Mouse (Mus musculus): ENCODE results near the gene Tns4. TPM values are rescaled to one million over a fixed set of nuclear protein-coding genes. Genes with fewer than 3 reads are reported as not detected.

Gene Tns4
- 0.14 TPM for polyA plus RNA-seq (2017; shearing (Covaris generic))

GRCm38 (mm10) chr11:99089077-99089601, at the start of gene Tns4:
TSS of gene Tns4 (minus strand) at chr11:99089306.

GRCm38 (mm10) chr11:99041051-99041729, 47.9 kb downstream of the Tns4 start, which contains the start of gene Igfbp4:
TSS of gene Igfbp4 (plus strand) at chr11:99041244.

GRCm38 (mm10) chr11:99023500-99024467, 65.3 kb downstream of the Tns4 start, which contains the start of gene Top2a:
TSS of gene Top2a (minus strand) at chr11:99024189.

Other genes with a start within 250 kb of the Tns4 start
- gene Wipf2, start 225.7 kb downstream of the Tns4 start, polyA plus RNA-seq (2017; shearing (Covaris generic)): 4.3 TPM
- gene Cdc6, start 181.5 kb downstream of the Tns4 start, polyA plus RNA-seq (2017; shearing (Covaris generic)): 0.52 TPM
- gene Rara, start 161.5 kb downstream of the Tns4 start, polyA plus RNA-seq (2017; shearing (Covaris generic)): 35.0 TPM
- gene Gjd3, start 106.3 kb downstream of the Tns4 start, polyA plus RNA-seq (2017; shearing (Covaris generic)): 0.42 TPM
- gene Top2a, start 65.1 kb downstream of the Tns4 start, polyA plus RNA-seq (2017; shearing (Covaris generic)): 4.5 TPM
- gene Igfbp4, start 48.1 kb downstream of the Tns4 start, polyA plus RNA-seq (2017; shearing (Covaris generic)): 1,235 TPM
- gene Ccr7, start 65.8 kb upstream of the Tns4 start, polyA plus RNA-seq (2017; shearing (Covaris generic)): 3,115 TPM
- gene Smarce1, start 141.7 kb upstream of the Tns4 start, polyA plus RNA-seq (2017; shearing (Covaris generic)): 229 TPM
- 0.58 TPM for gene Krt222, start 154.8 kb upstream of the Tns4 start, polyA plus RNA-seq (2017; shearing (Covaris generic))
- not detected for gene Krt24, start 196.0 kb upstream of the Tns4 start, polyA plus RNA-seq (2017; shearing (Covaris generic))
- gene Krt25, start 233.6 kb upstream of the Tns4 start, polyA plus RNA-seq (2017; shearing (Covaris generic)): not detected
- gene Krt26, start 248.7 kb upstream of the Tns4 start, polyA plus RNA-seq (2017; shearing (Covaris generic)): not detected

Data from naive thymus-derived CD4-positive, alpha-beta T cell, adult 5 months (primary cell).